Mouse (Mus musculus) embryonic fibroblast, embryonic 13.5 days (primary cell): Measurements from ENCODE around the gene Itpr1.

Experiments
- CTCF ChIP-seq: IDR thresholded peaks from 2 replicates; pipeline ENCODE4 v1.5.1; 2011; ENCODE audit warnings: mild to moderate bottlenecking, control low read depth, low read length, moderate library complexity, borderline replicate concordance; ENCODE audit not compliant: insufficient read depth
- POLR2A ChIP-seq: IDR thresholded peaks from 2 replicates; pipeline ENCODE4 v1.6.1; 2011; ENCODE audit warnings: low read depth, mild to moderate bottlenecking, control low read depth, low read length, moderate library complexity

GRCm38 (mm10) chr6:108252565-108253360 is 39.9 kb downstream of the Itpr1 start:
- TF ChIP-seq POLR2A (no peak), CTCF (no peak)
